Comparison of ENCODE assay signal across 20 mouse cellular contexts in the genomic region with DNA sequence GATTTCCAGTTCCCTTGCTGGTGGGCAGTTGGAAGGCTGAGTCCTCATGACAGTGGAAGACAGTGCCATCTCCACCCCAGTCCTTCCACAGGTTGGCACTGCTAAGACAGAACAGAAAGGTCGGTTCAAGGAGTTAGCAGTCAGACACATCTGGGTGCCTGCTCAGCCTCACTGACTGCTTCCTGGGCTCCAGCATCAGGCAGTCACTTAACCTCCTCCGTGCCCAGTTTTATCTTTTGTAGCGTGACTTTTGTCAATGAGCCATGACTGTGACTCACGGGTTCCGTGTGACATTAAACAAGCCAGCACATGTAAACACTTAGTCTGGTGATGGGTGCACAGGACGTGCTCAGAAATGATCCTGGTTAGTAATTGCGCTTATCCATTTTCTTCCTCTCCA.
DNase-seq lines count a peak whose midpoint lies in the region; ATAC-seq and TF ChIP-seq lines count a peak whose summit lies in the region.
"Had no signal": no experiment of that assay in that cellular context is flagged by ENCODE, and none has a peak within 500 bp of the region (broad histone marks: within the 10 kb centered on the region; RNA-seq: fewer than 3 reads in every experiment).

No protein-coding gene starts in this region.

- no peaks in the 10 kb centered on the region for H3K36me3 ChIP-seq in lung, embryonic 14.5 days (ENCODE audit: insufficient read depth)
- H3K36me3 ChIP-seq in heart, adult 2 months (ENCODE audit: control insufficient read depth, insufficient read depth, low read length), result no peaks in the 10 kb centered on the region
- no peaks in the 10 kb centered on the region for H3K36me3 ChIP-seq in heart, postnatal 0 days (replicated peaks; ENCODE audit: control insufficient read depth, insufficient read depth, low read length)
- H3K36me3 ChIP-seq: embryonic facial prominence, embryonic 10.5 days; hindbrain, embryonic 13.5 days; limb, embryonic 13.5 days; liver, embryonic 15.5 days; midbrain, embryonic 13.5 days had no signal

- no peak overlapping the region for H3K4me3 ChIP-seq in lung, embryonic 14.5 days (ENCODE audit: low read depth, low read length)
- no peak overlapping the region for H3K4me3 ChIP-seq in heart, adult 2 months
- H3K4me3 ChIP-seq in heart, postnatal 0 days (ENCODE audit: low read depth, low read length), result no peak overlapping the region
- H3K4me3 ChIP-seq in left cerebral cortex, adult 2 months, result no peak overlapping the region
- H3K4me3 ChIP-seq: embryonic facial prominence, embryonic 10.5 days; erythroblast, embryonic 14.5 days; hindbrain, embryonic 13.5 days; limb, embryonic 13.5 days; liver, embryonic 15.5 days; midbrain, embryonic 13.5 days had no signal

- H3K4me2 ChIP-seq in lung, embryonic 14.5 days, result no peak overlapping the region
- no peak overlapping the region for H3K4me2 ChIP-seq in heart, postnatal 0 days (ENCODE audit: low read depth, low read length)
- H3K4me2 ChIP-seq: hindbrain, embryonic 13.5 days; limb, embryonic 13.5 days; liver, embryonic 15.5 days; midbrain, embryonic 13.5 days had no signal

- no peaks in the 10 kb centered on the region for H3K27me3 ChIP-seq in lung, embryonic 14.5 days (ENCODE audit: insufficient read depth, low read length)
- no peaks in the 10 kb centered on the region for H3K27me3 ChIP-seq in heart, adult 2 months (ENCODE audit: control insufficient read depth, insufficient read depth, low read length)
- H3K27me3 ChIP-seq in heart, postnatal 0 days (ENCODE audit: control insufficient read depth, insufficient read depth, low read length), result no peaks in the 10 kb centered on the region
- H3K27me3 ChIP-seq: hindbrain, embryonic 13.5 days; liver, embryonic 15.5 days; midbrain, embryonic 13.5 days; Patski had no signal

- H3K9ac ChIP-seq in lung, embryonic 14.5 days, result no peak overlapping the region
- no peak overlapping the region for H3K9ac ChIP-seq in heart, adult 2 months (ENCODE audit: low read depth, low read length)
- H3K9ac ChIP-seq in heart, postnatal 0 days (replicated peaks; ENCODE audit: low read depth, low read length), result no peak overlapping the region
- H3K9ac ChIP-seq: hindbrain, embryonic 13.5 days; limb, embryonic 13.5 days; liver, embryonic 15.5 days; midbrain, embryonic 13.5 days had no signal

- TF ChIP-seq POLR2A in heart, adult 2 months (IDR thresholded peaks at IDR 0.05; ENCODE audit: insufficient read depth, low read depth, low read length), result no peak

- no peak for ATAC-seq in lung, embryonic 14.5 days (ENCODE audit: insufficient read depth)
- ATAC-seq in heart, postnatal 0 days (ENCODE audit: insufficient read depth, low read depth), result peak; percentile 78
- ATAC-seq: forebrain, embryonic 16.5 days; intestine, embryonic 16.5 days; Patski had no signal

- H3K4me1 ChIP-seq in lung, embryonic 14.5 days (ENCODE audit: insufficient read depth), result peaks cover 15% of the 10 kb centered on the region
- peaks cover 2% of the 10 kb centered on the region for H3K4me1 ChIP-seq in heart, adult 2 months (ENCODE audit: control insufficient read depth, insufficient read depth, low read length)
- peaks cover 29% of the 10 kb centered on the region for H3K4me1 ChIP-seq in heart, postnatal 0 days (ENCODE audit: control insufficient read depth, insufficient read depth)
- H3K4me1 ChIP-seq: liver, embryonic 15.5 days had no signal

- DNase-seq in adrenal gland, postnatal 10 days, result peak; percentile 29
- DNase-seq in adrenal gland, postnatal 4 days (ENCODE audit: low spot score in 2 of 2), result no peak
- DNase-seq in lung, embryonic 14.5 days, result peak; percentile 26
- DNase-seq in lung, postnatal 14 days, result no peak
- peak; percentile 23 to 56 for DNase-seq in heart, adult 2 months
- peak; percentile 83 for DNase-seq in heart, postnatal 0 days (ENCODE audit: low spot score)
- DNase-seq in cerebellum, postnatal 14 days, result no peak
- no peak for DNase-seq in left cerebral cortex, adult 2 months (ENCODE audit: extremely low spot score in 1 of 2, low spot score in 2 of 2)
- DNase-seq: cerebellum, postnatal 25 days; gastrocnemius, postnatal 10 days; thymus, postnatal 4 days had no signal

- TF ChIP-seq CTCF in lung, embryonic 14.5 days (IDR thresholded peaks at IDR 0.05; ENCODE audit: low read depth), result no peak
- TF ChIP-seq CTCF in heart, adult 2 months (IDR thresholded peaks at IDR 0.05), result no peak
- no peak for TF ChIP-seq CTCF in heart, postnatal 0 days (IDR thresholded peaks at IDR 0.05; ENCODE audit: low read depth)
- no peak for TF ChIP-seq CTCF in left cerebral cortex, adult 2 months (IDR thresholded peaks at IDR 0.05)

- H3K9me3 ChIP-seq in lung, embryonic 14.5 days (ENCODE audit: low read depth, low read length), result no peaks in the 10 kb centered on the region
- no peaks in the 10 kb centered on the region for H3K9me3 ChIP-seq in heart, postnatal 0 days (replicated peaks; ENCODE audit: control insufficient read depth, low read length)
- H3K9me3 ChIP-seq: embryonic facial prominence, embryonic 10.5 days; hindbrain, embryonic 13.5 days; limb, embryonic 13.5 days; liver, embryonic 15.5 days; midbrain, embryonic 13.5 days had no signal

- intact Hi-C loops in heart, adult 2 months (cut with DNase I), result loop anchor here (2.0 kb wide), 1 partner anchor 140 kb away; no protein-coding TSS in a partner anchor
- intact Hi-C loops in left cerebral cortex, adult 2 months (cut with DNase I), result no loop called here

- 50% methylated on average over 7 of the region's 7 CpGs for WGBS in lung, embryonic 14.5 days
- WGBS in heart, adult 2 months, result 38% methylated on average over 7 of the region's 7 CpGs
- WGBS in heart, postnatal 0 days, result 29% methylated on average over 7 of the region's 7 CpGs

- H3K79me2 ChIP-seq in heart, adult 2 months (replicated peaks; ENCODE audit: control insufficient read depth, insufficient read depth, low read length), result no peaks in the 10 kb centered on the region

- TF ChIP-seq EP300 in heart, adult 2 months (IDR thresholded peaks at IDR 0.05; ENCODE audit: insufficient read depth, low read depth, low read length), result peak; percentile 66; the same call in 1 of the 2 replicates
- TF ChIP-seq EP300 in heart, postnatal 0 days (IDR thresholded peaks at IDR 0.05; ENCODE audit: low read depth), result peak; percentile 79

- H3K27ac ChIP-seq in lung, embryonic 14.5 days (ENCODE audit: low read depth), result no peak overlapping the region
- H3K27ac ChIP-seq in heart, adult 2 months, result peak overlapping the region; percentile 52
- H3K27ac ChIP-seq in heart, postnatal 0 days (ENCODE audit: low read depth), result peak overlapping the region; percentile 80
- no peak overlapping the region for H3K27ac ChIP-seq in left cerebral cortex, adult 2 months
- H3K27ac ChIP-seq: embryonic facial prominence, embryonic 10.5 days; hindbrain, embryonic 13.5 days; limb, embryonic 13.5 days; liver, embryonic 15.5 days had no signal

Comparison
In these comparisons a context has a peak if more than half of its experiments do, and no peak if none do; other contexts are left out.
1. DNase-seq: peak in adrenal gland, postnatal 10 days (single experiment), lung, embryonic 14.5 days (single experiment), heart, adult 2 months (2 of 2) and heart, postnatal 0 days (single experiment); none in adrenal gland, postnatal 4 days (0 of 2), lung, postnatal 14 days (single experiment), cerebellum, postnatal 14 days (0 of 2) and left cerebral cortex, adult 2 months (0 of 2).
2. H3K27ac ChIP-seq: peak in heart, adult 2 months (single experiment) and heart, postnatal 0 days (single experiment); none in lung, embryonic 14.5 days (single experiment) and left cerebral cortex, adult 2 months (single experiment).